Mouse (Mus musculus) spleen, postnatal 36 days (tissue): ENCODE measurements around the gene Dtnb.

Experiments
- DNase-seq, 2 experiments: peaks; one replicate each; pipeline ENCODE4 v3.0.0; 2022; ENCODE audit warnings: low spot score in 2 of 2, mixed read lengths in 1 of 2

The Dtnb gene

GRCm38 (mm10) chr12:3732623-3733265 lies 160.6 kb downstream of the Dtnb start:
- DNase-seq: no peak

GRCm38 (mm10) chr12:3733328-3733727 lies 161.1 kb downstream of the Dtnb start:
- no peak for DNase-seq

DNA sequence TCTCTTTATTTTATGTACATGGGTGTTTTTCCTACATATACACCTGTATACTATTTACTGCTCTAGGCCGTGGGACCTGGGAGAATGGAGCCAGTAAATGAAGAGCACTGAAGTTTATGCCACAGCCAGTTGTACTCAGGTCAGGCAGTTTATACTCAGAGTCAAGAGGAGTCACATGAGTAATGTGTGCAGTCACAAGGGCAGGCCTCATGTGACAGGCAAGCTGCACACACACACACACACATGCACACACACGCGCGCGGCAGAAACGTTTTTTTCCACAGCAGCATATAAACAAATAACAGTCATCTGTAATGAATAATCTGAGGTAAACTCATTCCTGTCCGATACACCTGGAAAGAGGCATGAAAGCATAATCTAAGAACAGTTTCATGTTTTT lies 164.8 kb downstream of the Dtnb start:
- DNase-seq: no peak

GRCm38 (mm10) chr12:3738741-3739529 lies 166.8 kb downstream of the Dtnb start:
- no peak for DNase-seq

DNA sequence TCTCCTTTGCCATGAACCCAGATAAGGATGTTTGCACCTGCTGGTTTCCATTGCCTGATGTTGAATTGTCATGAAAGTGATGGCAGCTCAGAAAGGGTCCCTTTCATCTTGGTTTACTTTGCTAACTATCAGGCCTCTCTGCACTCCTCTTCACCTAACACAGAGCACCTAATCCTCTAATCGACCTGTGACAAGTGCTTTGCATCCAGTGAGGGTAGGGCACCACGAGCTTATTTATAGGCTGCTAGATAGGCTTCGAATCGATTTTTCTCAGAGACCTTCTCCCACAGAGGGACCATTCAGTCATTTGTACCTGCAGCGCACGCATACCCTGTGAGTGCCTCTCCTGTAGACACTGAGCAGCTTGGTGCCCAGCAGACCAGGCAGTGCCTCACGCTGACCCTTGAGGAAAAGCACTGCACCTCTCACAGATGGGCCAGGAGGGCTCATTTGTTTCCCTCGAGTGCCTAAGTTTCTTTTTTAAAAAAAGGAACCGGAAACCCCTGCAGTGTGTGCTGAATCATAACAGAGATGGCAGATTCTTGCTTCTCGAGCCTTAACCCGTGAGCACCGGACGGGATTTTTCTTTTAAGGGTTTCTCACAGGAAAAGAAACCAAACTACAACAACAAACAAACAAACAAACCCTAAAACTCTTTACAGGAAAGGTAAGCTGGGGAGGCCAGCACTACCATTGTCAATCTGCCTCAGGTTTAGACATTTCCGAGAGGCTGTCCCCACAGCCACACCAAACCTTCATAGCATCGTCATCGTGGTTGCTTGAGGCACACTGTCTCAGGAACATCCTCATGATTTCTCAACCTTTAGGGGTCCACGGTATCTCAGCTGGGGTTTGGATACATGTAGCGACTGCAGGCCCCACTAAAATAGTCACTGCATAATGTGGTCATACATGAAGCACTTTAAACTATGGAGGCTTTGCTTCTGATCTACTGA lies 167.8 kb downstream of the Dtnb start:
- DNase-seq: peak; percentile 59 to 77

DNA sequence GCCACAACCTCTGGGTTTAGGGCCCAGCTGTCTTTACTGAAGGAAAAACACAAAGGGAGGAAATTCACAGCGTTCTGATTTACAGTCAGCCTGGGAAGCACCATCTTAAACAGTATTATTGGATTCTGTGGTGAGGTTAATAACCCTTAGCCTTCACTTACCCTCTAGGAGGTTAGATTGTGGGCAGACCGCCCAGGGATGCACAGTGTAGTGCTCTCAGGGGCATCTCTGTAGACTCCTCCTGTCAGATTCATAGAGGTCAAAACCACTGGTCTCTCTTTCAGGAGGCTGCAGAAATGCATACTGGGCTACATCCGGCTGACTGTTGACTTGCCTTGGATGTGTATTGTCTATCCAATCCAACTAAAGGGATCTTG lies 168.5 kb downstream of the Dtnb start:
- DNase-seq: no peak

DNA sequence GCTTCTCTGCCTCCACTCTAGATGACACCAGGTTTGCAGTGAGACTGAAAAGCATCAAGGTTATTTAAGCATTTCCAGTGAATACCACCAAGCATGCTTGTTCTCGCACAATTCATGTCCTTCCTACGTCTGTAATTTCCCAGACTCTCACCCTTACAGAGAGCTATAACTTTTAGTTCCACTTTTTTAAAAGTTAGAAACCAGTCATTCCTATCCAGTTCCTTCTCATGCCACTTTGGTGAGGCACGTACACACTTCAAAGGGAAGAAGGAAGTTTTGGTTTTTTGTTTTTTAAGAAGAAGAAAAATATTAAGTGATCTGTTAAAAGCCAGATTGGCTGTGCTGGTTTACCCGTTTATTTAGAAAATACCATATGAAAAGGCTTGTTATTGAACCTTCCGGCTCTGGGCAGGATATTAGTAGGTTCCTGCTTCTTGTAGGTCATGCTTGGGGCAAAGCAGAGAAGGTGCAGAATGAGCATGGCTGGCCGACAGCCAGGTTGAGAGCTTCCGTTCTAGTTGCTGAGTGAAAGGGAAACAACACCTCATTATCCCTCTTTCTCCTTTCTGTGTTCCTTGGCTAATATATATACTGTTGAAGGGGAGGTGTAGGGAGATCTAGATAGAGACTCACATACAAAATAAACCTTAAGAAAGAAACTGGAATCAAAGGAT lies 173.4 kb downstream of the Dtnb start:
- peak; percentile 63 to 64 for DNase-seq

GRCm38 (mm10) chr12:3746369-3746768 lies 174.2 kb downstream of the Dtnb start:
- DNase-seq: no peak

GRCm38 (mm10) chr12:3747583-3747982 lies 175.4 kb downstream of the Dtnb start:
- DNase-seq: no peak

DNA sequence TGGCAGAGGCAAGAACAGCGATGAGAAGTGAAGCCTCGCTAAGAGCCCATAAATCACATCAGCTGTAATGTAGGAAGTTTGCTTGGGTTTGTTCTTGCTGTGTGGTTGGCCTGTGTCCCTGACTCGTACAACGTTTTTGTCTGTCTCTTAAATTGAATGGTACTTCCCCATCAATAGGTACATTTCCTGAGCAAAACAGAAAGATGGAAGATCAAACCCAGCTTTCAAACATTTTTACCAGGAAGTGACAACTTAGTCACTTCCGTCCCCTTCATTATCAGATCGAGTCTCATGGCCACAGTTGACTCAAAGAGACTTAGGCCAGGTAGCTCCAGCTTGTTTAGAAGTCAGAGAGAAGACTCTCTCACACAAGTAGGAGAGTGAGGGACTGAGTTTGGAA lies 183.3 kb downstream of the Dtnb start:
- no peak for DNase-seq

DNA sequence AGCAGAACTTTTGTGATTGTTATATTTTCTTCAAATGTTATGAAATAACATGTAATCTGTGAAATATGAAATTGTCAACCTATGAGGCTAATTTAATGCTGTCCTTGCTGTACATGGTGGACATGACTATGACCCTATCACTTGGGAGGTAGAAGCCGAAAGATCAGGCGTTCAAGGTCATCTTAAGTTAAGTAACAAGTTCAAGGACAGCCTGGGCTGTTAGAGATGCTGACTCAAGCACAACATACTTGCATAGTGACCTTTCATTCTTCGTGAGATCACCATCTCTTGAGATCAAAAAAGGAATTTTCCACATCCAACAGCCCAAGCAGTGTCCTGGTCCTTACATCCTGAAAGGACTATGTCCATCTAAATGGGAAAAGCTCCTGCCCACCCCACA lies 184.0 kb downstream of the Dtnb start:
- no peak for DNase-seq

DNA sequence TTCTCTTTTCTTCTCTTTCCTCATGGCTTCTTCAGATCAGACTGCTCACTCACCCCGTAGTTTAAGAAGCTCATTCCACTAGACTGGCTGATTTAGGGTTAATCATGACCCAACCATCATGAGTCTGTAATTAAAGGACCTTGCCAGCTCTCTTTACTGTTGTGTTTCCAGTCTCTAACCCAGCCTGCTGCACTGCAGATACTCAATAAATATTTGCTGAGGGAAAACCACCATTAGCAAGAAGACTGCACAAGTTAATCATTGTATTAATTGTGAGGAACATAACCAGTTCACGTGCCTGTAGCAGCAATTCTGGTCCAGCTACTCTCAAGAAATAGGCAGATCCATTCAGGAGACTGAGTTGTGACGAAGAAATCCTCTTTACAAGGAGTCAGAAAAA lies 185.9 kb downstream of the Dtnb start:
- DNase-seq: no peak

GRCm38 (mm10) chr12:3759419-3759818 lies 187.2 kb downstream of the Dtnb start:
- peak; percentile 78 to 84 for DNase-seq

GRCm38 (mm10) chr12:3760876-3761590 lies 188.9 kb downstream of the Dtnb start:
- no peak for DNase-seq

DNA sequence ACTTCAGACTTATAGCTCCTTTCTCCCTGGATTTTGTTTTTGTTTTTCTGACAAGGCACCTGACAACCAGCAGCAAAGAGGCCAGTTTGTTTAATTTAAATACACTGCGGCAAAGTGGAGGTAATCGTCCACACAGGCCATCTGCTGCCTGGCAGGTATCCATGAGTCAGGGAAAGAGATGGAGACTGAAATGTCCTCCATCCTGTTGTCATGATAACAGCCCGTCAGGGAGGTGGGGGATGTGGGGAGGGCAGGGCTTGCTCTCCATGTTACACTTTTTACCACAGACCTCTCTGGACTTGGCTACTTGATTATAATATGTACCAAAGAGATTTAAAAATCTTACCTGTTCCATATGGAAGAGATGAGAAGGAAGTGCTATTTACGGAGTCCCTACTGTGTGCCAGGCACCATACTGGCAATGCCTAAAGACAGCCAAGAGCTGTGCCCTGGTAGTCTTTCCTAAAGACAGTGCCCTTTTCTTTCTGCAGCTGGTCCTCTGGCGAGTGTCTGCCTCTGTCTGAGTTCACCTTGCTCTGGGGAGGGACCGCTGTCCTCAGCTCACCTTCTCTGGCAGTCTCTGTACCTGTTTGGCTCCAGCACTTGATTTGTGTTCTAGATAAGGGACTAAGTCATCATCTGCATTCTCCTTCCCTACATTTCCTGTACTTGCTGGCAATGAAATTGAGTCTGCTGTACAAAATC lies 189.6 kb downstream of the Dtnb start:
- DNase-seq: no peak

DNA sequence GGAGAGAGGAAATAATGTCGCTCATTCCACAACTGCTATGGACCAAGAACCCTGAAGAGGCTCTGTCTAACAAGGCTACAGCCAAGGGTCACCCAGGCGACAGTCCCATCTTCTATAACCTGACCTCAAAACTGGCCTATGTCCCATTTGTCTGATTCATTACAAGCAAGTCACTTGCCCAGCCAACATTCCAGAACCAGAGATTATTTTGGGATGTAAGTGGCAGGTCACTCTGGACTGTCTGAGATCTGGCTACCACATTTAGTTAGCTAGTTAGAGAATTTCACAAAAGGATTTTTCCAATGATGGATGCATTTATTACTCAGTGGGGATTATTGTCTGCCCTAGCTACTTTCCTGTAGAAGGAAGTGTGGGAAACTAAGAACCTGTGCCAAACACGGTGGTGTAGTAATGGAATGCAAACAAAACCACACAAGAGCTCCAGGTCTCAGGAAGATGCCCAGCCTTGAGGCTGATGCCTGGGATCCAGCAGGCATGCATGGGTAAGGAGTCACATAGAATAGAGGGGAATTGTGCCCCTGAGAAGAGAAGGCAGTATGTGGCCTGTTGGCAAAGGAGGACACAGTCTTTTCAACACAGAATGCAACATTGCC lies 192.1 kb downstream of the Dtnb start:
- DNase-seq: no peak

DNA sequence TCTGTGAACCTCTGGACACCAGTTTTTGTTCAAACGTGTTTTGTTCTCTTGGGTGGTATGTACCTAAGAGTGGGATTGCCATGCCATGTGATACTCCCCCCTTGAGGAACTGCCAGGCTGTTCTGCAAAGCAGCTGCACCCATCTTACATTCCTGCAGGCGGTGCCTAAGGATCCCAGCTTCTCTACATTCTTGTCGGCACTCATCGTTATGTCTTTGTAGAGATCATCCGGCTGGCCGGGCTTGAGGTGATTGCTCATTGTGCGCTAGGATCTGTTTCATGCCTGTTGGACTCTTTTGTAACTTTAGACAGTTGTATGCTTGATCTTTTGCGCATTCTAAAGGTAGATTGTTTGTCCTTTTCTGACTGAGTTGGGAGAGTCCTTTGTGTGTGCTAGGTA lies 195.2 kb downstream of the Dtnb start:
- no peak for DNase-seq

GRCm38 (mm10) chr12:3768391-3768790 lies 196.2 kb downstream of the Dtnb start:
- DNase-seq: no peak

GRCm38 (mm10) chr12:3770546-3770945 lies 198.4 kb downstream of the Dtnb start:
- DNase-seq: no peak

GRCm38 (mm10) chr12:3771080-3771479 lies 198.9 kb downstream of the Dtnb start:
- DNase-seq: peak; percentile 59 to 70
